Mouse (Mus musculus) kidney, postnatal 10 days (tissue): Measurements from ENCODE around the gene Mxd1.

Experiments
- DNase-seq: peaks from one replicate; pipeline ENCODE4 v3.0.0; 2021; ENCODE audit warnings: mixed read lengths

Mxd1 gene

GRCm38 (mm10) chr6:86668580-86669239 is at the start of gene Mxd1:
TSS of gene Mxd1 (minus strand) at chr6:86669161.
- peak; percentile 50 for DNase-seq

GRCm38 (mm10) chr6:86708072-86708774 is 39.3 kb upstream of the Mxd1 start:
- no peak for DNase-seq

- no peak for DNase-seq
Measured at GRCm38 (mm10) chr6:86702577-86702976, 33.6 kb upstream of the Mxd1 start.

GRCm38 (mm10) chr6:86697903-86698302 is 28.9 kb upstream of the Mxd1 start:
- no peak for DNase-seq

DNA sequence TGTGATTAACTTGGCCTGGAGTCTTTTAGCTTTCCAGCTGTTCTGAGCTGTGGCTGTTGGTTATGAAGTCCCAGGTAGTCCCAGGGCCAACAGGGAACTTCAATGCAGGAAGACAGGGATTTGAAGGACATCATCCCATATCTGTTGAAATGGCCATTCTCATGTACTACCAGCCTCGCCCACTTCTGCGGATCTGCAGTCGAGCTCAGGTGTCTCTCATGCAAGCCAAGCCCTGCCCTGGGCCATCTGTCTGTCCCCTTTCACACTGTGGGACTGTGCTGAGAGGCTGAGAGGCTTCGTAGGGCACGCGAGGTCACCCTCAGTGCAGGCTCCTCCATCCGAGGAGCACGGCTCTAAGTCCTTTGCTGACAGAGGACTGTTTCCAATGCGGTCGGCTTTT is 27.3 kb upstream of the Mxd1 start:
- DNase-seq = no peak

GRCm38 (mm10) chr6:86694465-86694864 is 25.5 kb upstream of the Mxd1 start:
- DNase-seq = peak; percentile 72

DNA sequence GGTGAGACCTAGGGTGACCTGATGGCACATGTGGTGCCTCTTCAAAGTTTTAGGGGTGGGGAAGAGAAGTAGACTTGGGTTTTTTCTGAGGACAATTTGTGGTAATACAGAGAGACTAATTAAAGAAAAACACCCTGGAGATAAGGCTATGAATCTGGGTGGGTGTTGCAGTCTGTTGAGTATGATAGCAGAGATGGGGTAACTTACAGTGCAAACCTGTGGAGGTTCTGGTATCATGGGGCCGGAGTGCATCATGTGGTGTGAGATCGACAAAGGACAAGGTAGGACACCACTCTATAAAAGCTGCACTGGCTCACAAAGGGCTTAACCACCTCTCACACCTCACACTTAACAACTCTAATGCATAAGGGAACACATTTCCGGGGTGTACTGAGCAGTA is 20.7 kb upstream of the Mxd1 start:
- DNase-seq = no peak

DNA sequence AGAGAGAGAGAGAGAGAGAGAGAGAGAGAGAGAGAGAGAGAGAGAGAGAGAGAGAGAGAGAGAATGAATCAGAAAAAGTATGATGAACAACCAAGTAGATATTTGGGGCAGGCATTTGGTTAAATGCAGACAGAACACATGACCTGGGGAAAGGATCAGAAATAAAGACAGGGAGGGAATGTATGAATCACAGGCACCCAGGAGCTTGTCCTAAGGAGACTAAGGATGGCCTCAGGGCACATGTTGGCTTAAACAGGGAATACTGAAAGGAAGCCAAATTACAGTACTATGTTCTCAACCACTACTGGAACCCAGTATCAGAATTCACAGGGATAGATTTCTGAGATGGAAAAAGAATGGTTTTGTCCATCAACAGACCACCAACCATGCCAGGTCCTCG is 18.0 kb upstream of the Mxd1 start:
- DNase-seq = no peak

DNA sequence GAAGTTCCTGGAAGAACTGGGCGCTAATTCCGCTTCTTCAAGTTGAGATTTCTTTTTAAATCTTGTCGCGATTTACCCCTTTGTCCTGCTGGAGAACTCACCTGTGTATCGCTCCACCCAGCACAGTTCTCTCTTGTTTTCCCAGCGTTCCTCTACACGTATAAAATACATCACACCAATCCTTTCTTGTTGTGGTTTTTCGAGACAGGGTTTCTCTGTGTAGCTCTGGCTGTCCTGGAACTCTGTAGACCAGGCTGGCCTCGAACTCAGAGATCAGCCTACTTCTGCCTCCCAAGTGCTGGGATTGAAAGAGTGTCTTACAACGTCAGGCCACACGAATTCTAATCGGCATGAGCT is 15.7 kb upstream of the Mxd1 start:
- DNase-seq = no peak

DNA sequence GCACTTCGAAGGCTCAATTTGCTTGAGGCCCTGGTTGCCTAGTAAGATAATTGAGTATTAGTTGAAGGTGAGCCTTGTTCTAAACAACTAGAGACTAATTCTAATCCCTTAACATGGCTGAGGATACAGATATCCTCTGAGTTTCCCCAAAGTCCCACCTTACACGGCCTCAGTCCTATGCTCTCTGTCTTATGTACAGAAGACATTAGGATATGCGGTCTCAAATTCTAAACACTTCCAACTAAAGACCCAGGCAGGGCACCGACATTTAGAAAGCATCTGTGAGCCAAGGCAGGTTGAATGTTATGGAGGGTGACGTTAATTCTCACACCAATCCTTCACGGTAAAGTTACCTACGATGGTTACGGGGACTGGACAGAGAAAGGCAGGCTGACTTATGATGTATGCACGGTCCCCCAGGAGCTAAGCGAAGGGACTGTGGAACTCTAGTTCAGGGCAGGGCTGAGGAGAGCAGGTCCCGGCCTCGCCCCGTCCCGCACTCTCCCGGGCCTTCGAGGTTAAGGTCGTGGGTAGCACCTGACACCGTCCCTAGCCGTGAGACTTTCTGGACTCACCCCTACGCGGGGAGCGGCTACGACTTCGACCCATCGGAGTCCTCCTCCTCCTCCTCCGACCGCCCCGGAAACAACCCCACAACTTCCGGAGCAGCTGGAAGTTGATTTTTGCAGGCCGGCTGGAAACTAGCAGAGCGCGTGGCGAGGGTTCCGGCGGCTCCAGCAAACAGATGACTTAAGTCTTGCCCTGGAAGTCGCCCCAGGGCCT is 15.1 kb upstream of the Mxd1 start, which contains the start of gene Snrnp27:
TSS of gene Snrnp27 (minus strand) at position 651 of the 783 bp plus-strand sequence.
- DNase-seq = peak; percentile 94

DNA sequence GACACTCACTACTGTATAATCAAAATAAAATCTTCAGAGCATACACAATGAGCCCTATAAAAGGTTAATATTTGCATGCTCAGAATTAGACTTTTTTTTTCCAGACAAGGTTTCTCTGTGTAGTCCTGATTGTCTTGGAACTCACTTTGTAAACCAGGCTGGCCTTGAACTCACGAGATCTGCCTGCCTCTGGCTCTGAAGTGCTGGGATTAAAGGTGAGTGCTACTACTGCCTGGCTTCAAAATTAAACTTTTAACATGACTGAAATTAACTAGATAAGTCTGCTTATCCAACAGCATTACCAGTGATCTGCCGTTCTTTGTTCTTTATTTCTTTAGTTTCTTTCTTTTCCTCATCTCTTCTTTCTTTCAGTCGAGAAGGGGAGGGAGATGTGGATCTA is 12.3 kb upstream of the Mxd1 start:
- no peak for DNase-seq

GRCm38 (mm10) chr6:86678341-86678740 is 9.4 kb upstream of the Mxd1 start:
- peak; percentile 55 for DNase-seq

DNA sequence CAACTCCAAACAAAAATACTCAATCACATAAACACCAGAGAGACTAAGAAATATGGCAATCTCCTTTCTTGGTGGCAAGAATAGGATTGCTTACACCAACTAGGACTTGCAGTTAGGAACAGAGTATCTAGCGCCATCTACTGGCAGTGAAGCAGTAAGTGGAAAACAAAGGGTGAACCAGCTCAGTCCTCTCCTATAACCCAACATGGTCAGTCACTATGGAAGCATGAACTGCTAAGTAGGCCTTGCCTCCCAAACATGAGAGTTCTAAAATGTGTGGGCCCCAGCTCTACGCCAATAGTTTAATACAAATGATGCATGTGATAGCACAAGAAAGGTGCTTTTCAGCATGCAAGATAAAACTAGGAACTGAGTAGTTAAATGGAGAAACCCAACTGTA is 1.9 kb upstream of the Mxd1 start:
- DNase-seq = peak; percentile 62

GRCm38 (mm10) chr6:86669240-86669727 is 323 bp upstream of the Mxd1 start:
- peak; percentile 100 for DNase-seq

GRCm38 (mm10) chr6:86667061-86667460 is 1.9 kb downstream of the Mxd1 start:
- DNase-seq = no peak

DNA sequence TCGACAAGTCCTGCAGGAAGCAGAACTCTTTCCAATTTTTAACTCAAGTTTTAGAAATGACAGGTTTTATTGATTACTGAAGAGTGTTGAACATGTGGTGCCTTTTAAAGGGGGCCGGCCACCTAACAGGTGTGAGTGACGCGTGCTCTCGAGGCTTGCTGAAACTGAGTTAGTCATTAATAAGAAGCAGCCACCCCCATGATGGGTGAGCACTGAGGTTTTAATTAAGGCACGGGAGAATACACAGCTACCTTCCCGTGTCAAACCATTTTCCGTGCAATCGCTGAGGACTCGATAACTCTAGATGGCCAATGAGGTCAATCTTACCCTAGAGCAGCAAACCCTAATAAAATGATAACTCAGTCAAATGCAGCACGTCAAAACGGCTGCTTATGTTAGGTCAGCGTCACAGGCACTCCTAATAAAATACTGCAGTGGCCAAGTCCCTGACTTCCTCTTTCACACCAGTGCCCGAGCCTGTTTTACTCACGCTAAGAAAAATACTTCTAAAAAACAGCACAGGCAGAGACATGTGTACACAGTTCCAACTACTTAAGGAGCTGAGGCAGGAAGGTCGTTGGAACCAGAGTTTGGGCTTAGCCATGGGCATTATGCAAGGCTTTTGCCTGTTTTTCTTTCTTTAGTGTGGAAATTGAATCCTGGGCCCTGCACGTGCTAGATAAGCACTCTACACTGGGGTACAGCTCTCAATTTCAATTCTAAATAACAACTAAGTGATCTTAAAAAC is 3.2 kb downstream of the Mxd1 start:
- DNase-seq = no peak

DNA sequence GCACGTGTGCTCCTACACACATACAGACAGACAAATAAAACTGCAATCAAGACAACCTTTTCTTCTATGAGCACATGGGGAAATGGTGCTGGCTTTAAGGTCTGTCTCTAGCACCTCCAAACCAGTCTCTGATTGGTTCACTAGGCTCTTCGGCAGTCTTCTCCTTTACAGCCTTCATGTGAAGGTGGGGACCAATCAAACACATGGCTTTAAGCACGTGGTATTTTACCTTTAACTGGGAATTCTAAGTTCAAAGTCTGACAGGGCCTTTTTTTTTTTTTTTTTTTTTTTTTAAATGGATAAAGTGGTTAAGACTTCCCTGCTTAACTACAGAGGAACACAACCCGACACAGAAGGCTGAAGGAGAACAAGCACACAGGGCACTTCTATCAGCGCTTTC is 3.9 kb downstream of the Mxd1 start:
- DNase-seq = no peak

- no peak for DNase-seq
Measured at GRCm38 (mm10) chr6:86660161-86660877, 8.6 kb downstream of the Mxd1 start.

DNA sequence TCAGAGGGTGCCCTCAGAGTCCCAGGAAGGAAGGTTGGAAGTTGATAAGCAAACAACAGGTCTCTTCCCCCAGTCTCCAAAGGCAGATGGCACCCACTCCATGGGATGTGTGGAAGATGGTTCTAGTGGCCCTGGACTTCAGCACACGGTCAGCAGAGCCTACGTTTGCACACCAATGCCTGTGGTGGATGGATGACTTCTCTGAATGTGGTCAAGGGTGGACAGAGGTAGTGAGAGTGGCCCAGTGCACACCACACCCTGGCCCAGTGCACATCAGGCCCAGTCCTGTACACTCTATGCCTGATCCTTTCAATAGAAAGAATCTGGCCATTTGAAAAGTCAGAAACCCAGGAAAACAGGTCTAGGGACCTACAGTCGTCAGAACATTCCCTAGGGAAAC is 10.5 kb downstream of the Mxd1 start:
- DNase-seq = no peak

- peak; percentile 27 for DNase-seq
Measured at GRCm38 (mm10) chr6:86654270-86654916, 14.6 kb downstream of the Mxd1 start.

DNA sequence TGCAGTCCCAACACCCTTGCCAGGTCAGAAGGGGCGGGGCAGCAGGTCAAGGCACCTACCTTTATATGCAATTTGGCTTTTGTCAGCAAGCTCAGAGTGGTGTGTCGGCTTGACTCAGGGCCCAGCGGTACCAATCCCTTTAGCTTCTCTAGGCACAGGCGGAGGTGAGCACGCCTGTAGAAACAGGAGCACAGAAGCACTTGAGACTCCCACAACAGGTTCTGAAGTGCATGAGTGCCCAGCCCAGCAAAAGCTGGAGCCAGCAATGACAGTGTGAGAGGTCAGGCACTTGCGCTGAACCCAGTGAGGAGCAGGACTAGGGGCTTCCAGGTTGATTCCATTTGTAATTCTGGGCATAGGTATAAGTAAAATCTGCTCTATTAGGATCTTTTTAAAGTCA is 15.9 kb downstream of the Mxd1 start:
- no peak for DNase-seq

- no peak for DNase-seq
Measured at GRCm38 (mm10) chr6:86646143-86646542, 22.8 kb downstream of the Mxd1 start.
